Mouse (Mus musculus) hindbrain, embryonic 12.5 days (tissue): ENCODE measurements around the gene Dyrk3. TPM values are rescaled to one million over a fixed set of nuclear protein-coding genes. Genes with fewer than 3 reads are reported as not detected.

ENCODE experiments used
- ATAC-seq: fragments of 200-750 bp; cut with Nextera tagmentation; 2 replicates; pipeline ENCODE4 v1.8.0; 2017; ENCODE audit warnings: moderate TSS enrichment; ENCODE audit not compliant: low FRiP score
- H3K27ac ChIP-seq: fragments of 300-500 bp; sonication (generic); 2 replicates; pipeline ENCODE4 v1.5.1; 2016; ENCODE audit warnings: mild to moderate bottlenecking
- H3K27me3 ChIP-seq: fragments of 300-500 bp; sonication (generic); 2 replicates; pipeline ENCODE4 v1.6.1; 2016; ENCODE audit warnings: mild to moderate bottlenecking
- H3K36me3 ChIP-seq: fragments of 300-500 bp; sonication (generic); 2 replicates; pipeline ENCODE4 v1.6.1; 2016; ENCODE audit warnings: mild to moderate bottlenecking
- H3K4me1 ChIP-seq: fragments of 300-500 bp; sonication (generic); 2 replicates; pipeline ENCODE4 v1.6.1; 2016
- H3K4me2 ChIP-seq: fragments of 300-500 bp; sonication (generic); replicated peaks from 2 replicates; pipeline ENCODE4 v1.6.1; 2016; ENCODE audit warnings: mild to moderate bottlenecking
- H3K4me3 ChIP-seq: fragments of 300-500 bp; sonication (generic); 2 replicates; pipeline ENCODE4 v1.5.1; 2016; ENCODE audit warnings: mild to moderate bottlenecking
- H3K9ac ChIP-seq: fragments of 300-500 bp; sonication (generic); 2 replicates; pipeline ENCODE4 v1.6.1; 2016; ENCODE audit warnings: mild to moderate bottlenecking, moderate library complexity
- H3K9me3 ChIP-seq: fragments of 300-500 bp; sonication (generic); replicated peaks from 2 replicates; pipeline ENCODE4 v1.6.1; 2016; ENCODE audit warnings: mild to moderate bottlenecking
- WGBS: fragments of 180-500 bp; shearing (Covaris S2); methylation state at CpG from one replicate; pipeline ENCODE4 v1.1.7; 2016; 5-methylcytosine and 5-hydroxymethylcytosine counted together
- polyA plus RNA-seq: library from polyadenylated mRNA; unstranded; fragments of >200 nt; fragmentation: Nextera tagmentation; extraction: Ambion mirVana; gene quantifications from 2 replicates; pipeline ENCODE4 v1.2.1, GENCODE M21; 2016

Dyrk3 gene
- polyA plus RNA-seq, 1 experiment from 2014 or later = 14.3 TPM

DNA sequence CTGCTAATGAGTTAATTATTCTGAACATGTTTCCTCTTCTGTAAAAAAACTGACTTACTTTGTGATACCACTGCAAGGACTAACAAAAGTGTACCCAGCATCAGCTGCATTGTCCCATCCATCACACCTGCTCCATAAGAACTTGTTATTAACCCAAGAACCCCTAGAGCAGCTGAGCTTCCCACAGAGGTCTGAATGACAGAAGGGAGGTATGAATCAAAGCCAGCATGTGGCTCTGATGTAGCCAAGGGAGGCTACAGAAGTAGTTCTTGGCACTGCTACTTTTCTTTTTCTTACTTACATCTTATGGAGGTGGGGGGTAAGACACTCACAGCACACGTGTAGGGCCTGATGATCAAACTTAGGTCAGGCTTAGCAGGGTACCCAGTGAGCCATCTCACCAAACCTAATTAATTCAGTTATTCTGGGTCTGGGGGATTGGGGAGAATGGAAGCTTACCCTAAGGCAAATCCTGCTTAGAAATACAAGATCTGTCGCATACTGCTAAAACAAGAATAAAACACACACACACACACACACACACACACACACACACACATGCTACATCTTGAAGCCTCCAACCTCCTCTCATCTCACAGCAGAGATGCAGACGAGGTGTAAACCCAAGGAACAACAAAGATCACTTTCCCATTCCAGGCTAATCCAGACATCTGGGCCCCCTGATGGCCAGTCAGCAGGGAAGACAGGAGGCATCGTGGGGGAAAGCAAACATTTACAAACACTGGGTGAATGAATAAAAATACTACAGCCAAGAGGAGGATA, 52.0 kb downstream of the Dyrk3 start:
- no peaks in the 10 kb centered on the region for H3K9me3 ChIP-seq
- H3K36me3 ChIP-seq = no peaks in the 10 kb centered on the region
- no peaks in the 10 kb centered on the region for H3K27me3 ChIP-seq
- H3K27ac ChIP-seq = peak overlapping the region; percentile 40; the same call in 1 of the 2 replicates
- ATAC-seq = peak; percentile 16; the same call in 1 of the 2 replicates
- H3K9ac ChIP-seq = no peak overlapping the region
- peaks cover 76% of the 10 kb centered on the region for H3K4me1 ChIP-seq
- no peak overlapping the region for H3K4me3 ChIP-seq
- WGBS = 13% methylated on average over 4 of the region's 4 CpGs
- no peak overlapping the region; the same call in 1 of the 2 replicates for H3K4me2 ChIP-seq

DNA sequence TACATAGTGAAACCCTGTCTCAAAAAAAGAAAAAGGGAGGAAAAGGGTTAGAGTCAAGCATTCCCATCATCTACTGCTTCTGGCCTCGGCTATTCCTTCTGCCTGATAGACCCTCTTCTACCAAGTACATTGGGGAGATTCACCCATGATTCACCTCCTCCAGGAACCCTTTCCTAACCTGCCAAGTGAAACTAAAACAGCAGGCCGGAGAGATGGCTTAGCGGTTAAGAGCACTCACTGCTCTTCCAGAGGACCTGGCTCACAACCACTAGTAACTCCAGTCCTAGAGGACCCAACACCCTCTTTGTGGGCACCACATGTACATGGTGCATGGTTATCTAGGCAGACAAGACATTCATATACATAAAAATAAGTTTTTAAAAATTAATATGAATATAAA, 52.9 kb downstream of the Dyrk3 start:
- no peak overlapping the region for H3K4me2 ChIP-seq
- ATAC-seq = no peak
- no peaks in the 10 kb centered on the region for H3K36me3 ChIP-seq
- H3K4me3 ChIP-seq = no peak overlapping the region
- H3K27me3 ChIP-seq = no peaks in the 10 kb centered on the region
- peaks cover 74% of the 10 kb centered on the region for H3K4me1 ChIP-seq
- H3K9ac ChIP-seq = no peak overlapping the region
- 71% methylated on average over 3 of the region's 3 CpGs for WGBS
- no peaks in the 10 kb centered on the region for H3K9me3 ChIP-seq
- no peak overlapping the region for H3K27ac ChIP-seq

DNA sequence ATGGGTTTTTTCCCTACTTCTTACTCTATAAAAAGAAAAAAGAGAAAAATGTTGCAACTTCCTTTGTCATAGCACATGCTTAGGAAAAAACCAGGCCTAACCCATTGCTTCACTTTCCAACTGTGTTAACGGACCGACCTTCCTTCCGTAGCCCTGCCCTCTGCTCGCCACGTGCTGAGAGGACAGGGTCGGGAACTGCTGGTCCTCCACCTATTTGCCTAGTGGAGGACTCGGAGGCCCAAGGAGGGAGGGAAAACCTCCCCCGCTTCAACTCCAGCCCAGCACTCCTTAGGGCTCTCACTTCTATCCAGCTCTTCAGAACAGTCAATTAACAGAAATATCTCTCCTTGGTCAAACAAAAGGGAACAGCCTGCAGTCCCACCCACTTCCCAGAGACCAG, 53.9 kb downstream of the Dyrk3 start:
- WGBS = 18% methylated on average over 8 of the region's 8 CpGs
- H3K36me3 ChIP-seq = no peaks in the 10 kb centered on the region
- ATAC-seq = peak; percentile 14; the same call in 1 of the 2 replicates
- peak overlapping the region; percentile 62; the same call in 1 of the 2 replicates for H3K27ac ChIP-seq
- no peaks in the 10 kb centered on the region for H3K27me3 ChIP-seq
- no peak overlapping the region for H3K4me3 ChIP-seq
- no peak overlapping the region for H3K9ac ChIP-seq
- no peaks in the 10 kb centered on the region for H3K9me3 ChIP-seq
- H3K4me1 ChIP-seq = peaks cover 73% of the 10 kb centered on the region
- H3K4me2 ChIP-seq = no peak overlapping the region

DNA sequence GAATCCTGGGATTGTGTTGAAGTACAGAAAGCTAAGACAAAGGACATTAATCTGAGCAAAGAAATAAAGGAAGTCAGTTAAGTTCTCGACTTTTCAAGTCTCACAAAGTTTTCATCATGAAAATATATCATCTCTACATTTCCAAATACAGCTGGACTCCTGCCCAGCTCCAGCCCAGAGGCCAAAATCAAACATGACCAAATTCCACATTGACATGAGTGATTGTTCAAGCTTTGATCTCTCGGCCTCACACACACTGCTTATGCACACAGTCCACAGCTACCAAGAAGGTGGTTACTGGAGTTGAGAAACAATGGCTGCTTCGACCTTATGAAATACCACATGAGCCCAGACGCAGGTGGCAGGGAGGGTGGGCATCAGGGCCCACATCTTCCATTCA, 54.5 kb downstream of the Dyrk3 start:
- WGBS = 48% methylated on average over 4 of the region's 4 CpGs
- peaks cover 73% of the 10 kb centered on the region for H3K4me1 ChIP-seq
- H3K9ac ChIP-seq = no peak overlapping the region
- peak overlapping the region; percentile 62 for H3K27ac ChIP-seq
- no peak overlapping the region for H3K4me2 ChIP-seq
- no peaks in the 10 kb centered on the region for H3K36me3 ChIP-seq
- no peak for ATAC-seq
- H3K9me3 ChIP-seq = no peaks in the 10 kb centered on the region
- H3K4me3 ChIP-seq = no peak overlapping the region
- H3K27me3 ChIP-seq = no peaks in the 10 kb centered on the region

DNA sequence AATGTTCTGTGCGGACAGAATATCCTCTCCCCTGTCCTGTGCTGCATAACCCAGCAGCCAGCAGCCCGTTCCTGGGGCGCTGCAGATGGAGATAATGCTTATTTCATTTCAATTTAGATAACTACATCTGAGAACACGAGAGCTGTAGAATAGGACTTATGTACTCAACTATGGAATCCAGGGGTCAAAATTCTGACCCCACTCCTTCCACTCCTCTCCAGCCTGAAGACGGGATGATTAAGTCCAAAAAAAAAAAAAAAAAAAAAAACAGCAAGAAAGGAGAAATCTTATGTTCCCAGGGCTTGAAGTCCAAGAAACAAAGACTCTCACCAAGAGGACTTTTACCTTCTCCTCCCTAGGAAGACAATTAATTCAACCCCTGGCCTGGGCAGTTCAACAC, 55.0 kb downstream of the Dyrk3 start:
- Histone ChIP-seq H3K9ac (no peak overlapping the region), H3K27me3 (no peaks in the 10 kb centered on the region), H3K4me3 (no peak overlapping the region), H3K27ac (no peak overlapping the region), H3K4me2 (no peak overlapping the region), H3K36me3 (no peaks in the 10 kb centered on the region), H3K9me3 (no peaks in the 10 kb centered on the region), H3K4me1 (peaks cover 72% of the 10 kb centered on the region)
- WGBS = 85% methylated on average over 5 of the region's 5 CpGs
- no peak for ATAC-seq

DNA sequence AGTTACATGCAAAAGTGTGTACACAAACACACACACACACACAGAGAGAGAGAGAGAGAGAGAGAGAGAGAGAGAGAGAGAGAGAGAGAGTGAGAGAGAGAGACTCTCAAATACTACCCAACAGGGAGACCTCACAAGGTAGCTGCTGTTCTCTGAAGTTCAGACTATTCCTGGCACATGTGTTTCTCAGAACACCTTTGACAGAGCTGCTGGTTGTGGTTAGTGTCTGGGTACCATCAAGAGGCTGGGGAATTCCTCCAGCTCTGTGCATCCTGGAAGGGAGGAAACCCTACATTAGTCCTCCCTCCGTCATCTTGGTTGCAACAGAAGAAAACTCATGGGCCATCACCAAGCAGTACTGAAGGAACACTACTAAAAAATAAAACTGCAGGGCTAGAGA, 57.5 kb downstream of the Dyrk3 start:
- H3K9ac ChIP-seq = no peak overlapping the region
- WGBS = 82% methylated on average over 1 of the region's 1 CpGs
- H3K4me3 ChIP-seq = no peak overlapping the region
- no peak overlapping the region for H3K4me2 ChIP-seq
- H3K4me1 ChIP-seq = peaks cover 65% of the 10 kb centered on the region
- 0 out of 2 replicates have a peak, but pooled peaks cover 4% of the 10 kb centered on the region for H3K9me3 ChIP-seq
- no peak for ATAC-seq
- no peaks in the 10 kb centered on the region for H3K27me3 ChIP-seq
- no peak overlapping the region for H3K27ac ChIP-seq
- H3K36me3 ChIP-seq = no peaks in the 10 kb centered on the region

DNA sequence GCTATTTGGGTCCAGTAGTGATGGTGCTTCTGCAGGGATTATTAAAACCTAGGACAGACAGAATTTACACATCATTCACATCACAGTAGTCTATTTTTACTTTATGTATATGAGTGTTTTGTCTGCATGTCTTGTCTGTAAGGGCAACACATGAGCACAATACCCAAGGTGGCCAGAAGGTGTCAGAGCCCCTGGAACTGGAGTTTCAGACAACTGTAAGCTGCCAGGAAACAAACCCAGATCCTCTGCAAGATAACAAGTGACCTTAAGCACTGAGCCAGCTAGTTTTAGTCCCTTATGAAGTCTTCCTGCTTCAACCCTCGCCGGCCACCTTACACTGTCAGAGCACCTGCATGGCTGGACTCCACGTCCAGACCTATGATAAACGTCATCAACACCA, 58.4 kb downstream of the Dyrk3 start:
- H3K4me2 ChIP-seq = no peak overlapping the region
- no peak for ATAC-seq
- H3K4me3 ChIP-seq = no peak overlapping the region
- 84% methylated on average over 4 of the region's 4 CpGs for WGBS
- no peaks in the 10 kb centered on the region for H3K27me3 ChIP-seq
- peak overlapping the region; percentile 84 for H3K27ac ChIP-seq
- H3K9ac ChIP-seq = no peak overlapping the region
- peaks cover 66% of the 10 kb centered on the region for H3K4me1 ChIP-seq
- H3K36me3 ChIP-seq = no peaks in the 10 kb centered on the region
- 0 out of 2 replicates have a peak, but pooled peaks cover 4% of the 10 kb centered on the region for H3K9me3 ChIP-seq

DNA sequence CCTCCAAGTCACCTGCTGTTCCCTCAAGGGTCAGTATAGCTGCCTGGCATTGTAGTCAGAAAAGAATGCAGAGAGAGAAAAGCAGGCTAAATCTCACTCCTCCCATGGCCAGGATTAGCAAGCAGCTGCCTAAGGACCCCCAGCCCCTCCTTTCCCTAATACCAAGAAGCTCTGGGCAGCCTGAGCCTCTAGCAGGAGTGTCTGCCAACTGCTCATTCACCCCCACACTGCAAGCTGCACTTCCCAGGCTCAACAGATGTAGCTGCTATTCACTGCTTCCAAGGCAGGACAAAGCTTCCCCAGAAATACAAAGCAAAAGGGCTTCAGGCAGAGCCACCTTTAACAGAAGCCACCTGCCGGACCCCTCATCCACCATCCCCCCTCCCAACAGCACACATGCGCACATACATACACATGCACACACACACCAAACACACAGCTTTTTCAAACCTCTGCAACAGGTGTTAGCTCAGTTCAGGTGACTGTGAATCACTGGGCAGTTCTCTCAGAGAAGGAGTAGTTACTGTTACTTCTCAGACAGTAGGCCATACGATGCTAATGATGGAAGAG, 59.3 kb downstream of the Dyrk3 start:
- H3K27ac ChIP-seq = peak overlapping the region; percentile 84
- H3K4me3 ChIP-seq = no peak overlapping the region
- peak; percentile 91 for ATAC-seq
- no peaks in the 10 kb centered on the region for H3K36me3 ChIP-seq
- H3K9ac ChIP-seq = no peak overlapping the region
- peaks cover 66% of the 10 kb centered on the region for H3K4me1 ChIP-seq
- WGBS = 38% methylated on average over 3 of the region's 3 CpGs
- H3K27me3 ChIP-seq = no peaks in the 10 kb centered on the region
- no peak overlapping the region for H3K4me2 ChIP-seq
- 0 out of 2 replicates have a peak, but pooled peaks cover 4% of the 10 kb centered on the region for H3K9me3 ChIP-seq

Other genes starting within 250 kb of the Dyrk3 start
- not detected in 2 replicates for gene Il20, start 226.9 kb downstream of the Dyrk3 start, polyA plus RNA-seq
- not detected in 2 replicates for gene Il19, start 198.2 kb downstream of the Dyrk3 start, polyA plus RNA-seq
- not detected in 2 replicates for gene Il10, start 118.5 kb downstream of the Dyrk3 start, polyA plus RNA-seq
- 50.3 and 52.4 TPM in 2 replicates for gene Mapkapk2, start 40.5 kb downstream of the Dyrk3 start, polyA plus RNA-seq
- 53.1 and 55.5 TPM in 2 replicates for gene Eif2d, start 14.8 kb upstream of the Dyrk3 start, polyA plus RNA-seq
- gene Rassf5, start 106.9 kb upstream of the Dyrk3 start, polyA plus RNA-seq = 1.8 and 2.4 TPM in 2 replicates
- 1.8 and 2.6 TPM in 2 replicates for gene Ikbke, start 141.3 kb upstream of the Dyrk3 start, polyA plus RNA-seq